Mouse (Mus musculus) urinary bladder, adult 18-20 months (tissue): ENCODE data around the gene Kcnj3.

ENCODE experiments used
- DNase-seq, 2 experiments: peaks; one replicate each; pipeline ENCODE4 v3.0.0; 2022; ENCODE audit warnings: low spot score in 2 of 2, mixed read lengths in 2 of 2

Gene Kcnj3

GRCm38 (mm10) chr2:55505712-55506111, 69.9 kb downstream of the Kcnj3 start:
- no peak for DNase-seq

DNA sequence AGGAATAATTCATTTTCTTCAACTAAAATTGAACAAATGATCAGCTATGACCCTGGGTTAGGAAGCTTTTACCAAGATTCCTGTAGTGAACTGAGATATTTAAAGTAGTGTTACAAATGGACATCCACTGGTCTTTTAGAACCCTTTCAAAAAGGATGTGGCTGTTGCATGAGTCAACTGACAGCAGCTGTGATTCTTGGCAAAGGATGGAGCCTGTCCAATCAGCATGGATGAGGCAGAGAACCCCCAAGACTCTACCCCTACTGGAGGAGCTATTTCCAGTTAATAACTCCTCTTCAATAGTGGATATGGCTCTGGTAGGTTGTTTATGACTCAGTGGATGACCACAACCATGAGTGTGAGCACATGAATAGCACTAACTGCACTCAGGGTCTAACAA, 81.5 kb downstream of the Kcnj3 start:
- DNase-seq: no peak

DNA sequence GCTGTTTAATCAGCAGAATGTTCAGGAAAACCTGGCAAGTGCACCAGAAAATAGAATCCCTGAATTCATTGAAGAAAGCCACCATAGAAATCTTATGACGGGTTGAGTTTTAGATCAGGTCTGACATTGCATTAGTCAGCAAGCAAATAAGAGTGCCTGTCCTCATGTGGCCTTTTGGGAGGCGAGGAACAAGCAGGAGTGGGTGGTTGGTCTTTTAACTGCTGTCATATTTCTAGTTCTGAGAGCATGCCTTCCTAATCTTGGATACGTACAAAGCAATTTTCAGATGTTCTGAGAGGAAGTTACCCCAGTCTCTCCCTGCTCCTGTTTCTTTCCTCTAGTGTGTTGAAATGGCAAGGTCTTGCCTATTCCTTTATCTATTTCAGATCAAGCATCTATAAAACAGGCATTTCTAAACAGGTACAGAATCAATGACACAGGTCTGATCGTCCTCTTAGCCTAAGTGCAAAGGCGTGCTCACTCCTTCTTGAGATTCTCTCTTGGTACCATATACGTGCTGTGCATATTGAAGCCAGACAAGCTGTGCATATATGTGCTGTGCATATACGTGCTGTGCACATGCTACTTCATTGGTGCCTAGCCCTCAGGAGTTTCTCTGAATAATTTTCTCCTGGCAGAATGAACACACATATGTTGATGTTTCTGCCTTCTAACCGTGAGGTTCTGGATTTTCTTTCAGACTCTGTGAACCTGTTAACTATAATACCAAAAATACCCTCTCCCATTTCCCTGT, 97.1 kb downstream of the Kcnj3 start:
- no peak for DNase-seq

GRCm38 (mm10) chr2:55534946-55535345, 99.2 kb downstream of the Kcnj3 start:
- DNase-seq: no peak

DNA sequence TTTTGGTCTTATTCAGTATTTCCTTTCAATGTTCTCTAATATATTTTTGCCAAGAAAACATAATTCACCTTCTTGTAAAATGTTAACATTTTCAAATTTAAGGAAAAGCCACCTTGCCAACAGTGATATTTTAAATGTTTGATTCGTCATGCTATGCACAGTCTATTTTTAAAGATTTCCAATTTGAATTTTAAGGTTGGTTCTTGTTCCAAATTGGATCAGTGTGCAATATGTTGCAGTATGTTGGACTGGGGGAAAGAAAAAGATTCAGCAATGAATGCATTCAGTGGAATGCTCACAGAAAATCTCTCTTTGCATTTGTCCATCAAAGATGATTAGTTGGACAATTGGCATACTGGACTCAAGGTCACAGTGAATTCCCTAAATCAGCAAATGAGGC, 99.7 kb downstream of the Kcnj3 start:
- no peak for DNase-seq

DNA sequence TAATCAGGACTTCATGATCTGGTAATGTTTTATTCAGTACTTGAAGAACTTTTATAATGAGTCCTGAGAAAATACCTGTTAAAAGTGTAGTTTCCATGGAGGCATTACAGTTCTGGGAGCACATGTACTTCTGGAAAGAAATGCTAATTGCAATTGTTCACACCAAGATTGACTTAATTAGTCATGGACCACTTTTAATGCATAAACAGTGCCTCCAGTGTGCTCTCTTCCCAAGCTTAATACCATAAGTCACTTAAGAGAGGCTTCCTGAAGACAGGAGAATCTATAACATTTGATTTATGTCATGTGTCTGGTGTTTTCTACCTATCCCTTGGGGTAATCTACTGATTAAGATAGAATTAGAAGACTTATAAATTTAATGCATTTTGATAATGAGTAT, 111.8 kb downstream of the Kcnj3 start:
- DNase-seq: no peak

- no peak for DNase-seq
These were observed 122.7 kb downstream of the Kcnj3 start for GRCm38 (mm10) chr2:55558368-55558985.

DNA sequence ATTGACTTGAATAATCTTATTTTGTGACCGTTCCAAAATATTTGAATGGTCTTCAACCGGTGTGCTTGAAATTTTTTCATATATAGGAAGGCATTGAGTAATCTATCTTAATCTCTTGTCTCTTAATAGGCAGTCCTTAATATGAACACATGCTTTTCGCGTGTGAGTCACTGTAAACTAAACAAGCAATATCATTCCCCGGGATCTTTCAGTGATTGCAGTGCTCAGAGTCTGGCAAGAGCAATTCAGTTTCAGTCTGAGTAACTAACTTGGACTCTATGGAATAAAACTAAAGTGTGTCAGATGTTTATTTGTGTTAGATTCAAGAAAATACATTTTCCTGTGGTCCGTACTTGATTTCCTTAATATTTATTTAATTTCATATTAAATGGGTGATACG, 133.5 kb downstream of the Kcnj3 start:
- no peak for DNase-seq

GRCm38 (mm10) chr2:55571425-55571824, 135.7 kb downstream of the Kcnj3 start:
- no peak for DNase-seq

DNA sequence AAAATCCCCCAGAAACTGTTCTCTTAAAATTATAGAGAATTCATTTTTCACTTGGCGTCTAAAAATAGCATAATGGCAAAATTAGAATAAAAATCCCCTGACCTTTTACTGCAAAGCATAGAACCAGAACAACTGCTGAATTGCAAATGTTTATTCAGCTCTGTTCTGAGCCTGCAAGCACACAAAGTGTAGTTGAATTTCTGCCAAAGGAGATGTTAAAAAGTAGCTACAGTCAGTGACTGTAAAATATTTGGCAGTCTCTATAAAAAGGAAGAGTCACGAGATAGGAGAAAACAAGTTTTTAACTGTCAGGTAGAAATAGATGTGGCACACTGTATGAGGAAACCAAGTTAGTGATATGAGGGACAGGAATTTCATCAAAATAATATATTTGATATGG, 144.5 kb downstream of the Kcnj3 start:
- no peak for DNase-seq

- DNase-seq: no peak
These were observed 155.6 kb downstream of the Kcnj3 start for GRCm38 (mm10) chr2:55591226-55591988.
